Mouse (Mus musculus) stomach, postnatal 0 days (tissue): ENCODE data around the gene D8Ertd738e. TPM values are rescaled to one million over a fixed set of nuclear protein-coding genes. Genes with fewer than 3 reads are reported as not detected.

Experiments used
- ATAC-seq: fragments of 200-750 bp; cut with Nextera tagmentation; 2 replicates; pipeline ENCODE4 v1.8.0; 2017; ENCODE audit not compliant: low FRiP score, low TSS enrichment
- DNase-seq: peaks from one replicate; pipeline ENCODE4 v3.0.0-alpha.2; 2016; ENCODE audit warnings: low spot score
- H3K27ac ChIP-seq: fragments of 300-500 bp; sonication (generic); replicated peaks from 2 replicates; pipeline ENCODE4 v1.5.1; 2014; ENCODE audit warnings: mild to moderate bottlenecking, control low read depth
- H3K27me3 ChIP-seq: fragments of 300-500 bp; sonication (generic); 2 replicates; pipeline ENCODE4 v1.6.1; 2014; ENCODE audit warnings: low read length; ENCODE audit not compliant: control insufficient read depth, insufficient read depth
- H3K36me3 ChIP-seq: fragments of 300-500 bp; sonication (generic); 2 replicates; pipeline ENCODE4 v1.6.1; 2014; ENCODE audit warnings: low read length, mixed read lengths; ENCODE audit not compliant: control insufficient read depth, insufficient read depth
- H3K4me1 ChIP-seq: fragments of 300-500 bp; sonication (generic); replicated peaks from 2 replicates; pipeline ENCODE4 v1.6.1; 2014; ENCODE audit warnings: antibody characterized with exemption; ENCODE audit not compliant: control insufficient read depth, insufficient read depth
- H3K4me2 ChIP-seq: fragments of 300-500 bp; sonication (generic); replicated peaks from 2 replicates; pipeline ENCODE4 v1.6.1; 2014; ENCODE audit warnings: low read depth, mild to moderate bottlenecking, control low read depth, moderate library complexity
- H3K4me3 ChIP-seq: fragments of 300-500 bp; sonication (generic); 2 replicates; pipeline ENCODE4 v1.5.1; 2014; ENCODE audit warnings: low read depth, low read length, control low read depth
- H3K9ac ChIP-seq: fragments of 300-500 bp; sonication (generic); 2 replicates; pipeline ENCODE4 v1.6.1; 2014; ENCODE audit warnings: mild to moderate bottlenecking, low read length, control low read depth, mixed read lengths
- H3K9me3 ChIP-seq: fragments of 300-500 bp; sonication (generic); 2 replicates; pipeline ENCODE4 v1.6.1; 2016; ENCODE audit warnings: low read length; ENCODE audit not compliant: control insufficient read depth
- CTCF ChIP-seq: IDR thresholded peaks from 2 replicates; pipeline ENCODE4 v1.5.1; 2016; ENCODE audit warnings: antibody characterized with exemption, low read depth, mild to moderate bottlenecking, moderate library complexity
- EP300 ChIP-seq: optimal IDR thresholded peaks from 2 replicates; pipeline ENCODE3; 2016; ENCODE audit warnings: antibody characterized with exemption
- WGBS: fragments of 180-500 bp; shearing (Covaris S2); extraction: QIAGEN DNeasy Blood & Tissue Kit; methylation state at CpG from one replicate; pipeline ENCODE4 v1.1.7; 2014; 5-methylcytosine and 5-hydroxymethylcytosine counted together
- polyA plus RNA-seq: library from polyadenylated mRNA; unstranded; fragments of >200 nt; fragmentation: Nextera tagmentation; extraction: Ambion mirVana; gene quantifications from 2 replicates; pipeline ENCODE4 v1.2.1, GENCODE M21; 2015

The D8Ertd738e gene
- polyA plus RNA-seq, 1 experiment from 2014 or later: 309 TPM

DNA sequence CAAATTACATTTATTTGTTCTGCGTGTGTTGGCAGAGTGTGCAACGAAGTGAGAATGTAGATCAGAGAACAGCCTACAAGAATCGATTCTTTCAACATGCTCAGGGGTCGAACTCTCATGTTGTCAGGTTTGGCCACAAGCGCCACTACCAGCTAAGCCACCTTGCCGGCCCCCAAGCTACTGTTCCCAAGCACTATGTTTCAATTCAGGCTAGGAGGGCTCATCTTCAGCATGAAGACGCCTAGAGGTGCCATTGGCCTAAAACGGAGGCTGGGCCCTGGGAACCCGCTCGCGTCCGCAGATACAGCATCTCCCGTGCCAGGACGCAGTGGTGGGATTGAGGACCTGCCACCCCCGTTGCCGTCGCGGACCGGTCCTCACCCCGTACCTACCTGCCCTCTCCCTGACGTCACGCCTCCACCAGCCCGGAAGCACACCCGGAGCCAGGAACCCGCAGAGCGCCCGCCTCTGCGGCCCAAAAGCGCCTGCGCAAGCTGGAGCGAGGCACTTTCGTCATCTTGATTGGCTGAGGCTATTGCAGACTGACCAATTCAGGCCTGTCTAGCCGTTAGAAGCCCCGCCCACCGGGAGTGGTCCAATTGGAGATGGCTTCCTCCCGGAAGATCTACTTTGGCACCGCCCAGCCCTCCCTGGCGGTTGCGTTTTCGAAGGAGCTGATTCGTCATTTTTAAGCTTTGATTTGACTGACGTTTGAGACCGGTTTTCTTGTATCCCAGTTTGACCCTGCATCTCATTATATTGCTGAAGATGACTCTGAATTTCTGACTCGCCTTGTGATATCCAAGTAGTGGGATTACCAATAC, 20.6 kb upstream of the D8Ertd738e start, which contains the start of gene Ccdc130:
Gene Ccdc130, minus strand, starts transcription at position 431 of the 824 bp plus-strand sequence.
- Histone ChIP-seq H3K4me2 (peak within 1 kb of the TSS; percentile 74), H3K4me3 (peak within 1 kb of the TSS; percentile 77), H3K27ac (peak within 1 kb of the TSS; percentile 78), H3K27me3 (no peaks in the 10 kb centered on the region), H3K4me1 (peaks cover 3% of the 10 kb centered on the region), H3K9ac (peak within 1 kb of the TSS; percentile 82), H3K36me3 (peaks cover 5% of the 10 kb centered on the region; the same call in 1 of the 2 replicates), H3K9me3 (no peaks in the 10 kb centered on the region)
- peak; percentile 99 for ATAC-seq
- under 1% methylated on average over 44 of the region's 44 CpGs for WGBS
- DNase-seq: peak; percentile 100
- 0 out of 2 replicates have a peak, but pooled peaks have one; percentile 6 for TF ChIP-seq CTCF
- TF ChIP-seq EP300: no peak

DNA sequence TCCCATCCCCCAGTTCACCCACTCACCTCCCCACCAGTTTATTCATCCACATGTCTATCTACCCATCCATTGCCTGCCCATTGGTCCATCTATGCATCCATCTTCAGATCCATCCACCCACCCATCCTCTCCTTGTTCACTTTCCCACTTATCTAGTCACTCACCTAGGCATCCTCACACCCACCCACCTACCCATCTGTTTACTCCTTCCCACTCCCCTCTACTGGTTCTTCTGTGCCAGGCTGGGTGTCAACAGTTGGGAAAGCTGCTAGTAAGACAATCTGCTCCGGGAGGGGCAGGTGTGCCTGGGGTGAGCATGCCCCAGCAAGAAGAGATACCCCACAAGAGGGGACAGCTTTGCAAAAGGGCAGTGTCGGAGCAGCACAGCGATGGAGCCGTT, 11.6 kb upstream of the D8Ertd738e start:
- DNase-seq (no peak), ATAC-seq (no peak)
- 86% methylated on average over 4 of the region's 4 CpGs for WGBS
- TF ChIP-seq CTCF (no peak), EP300 (no peak)
- H3K4me1 ChIP-seq: peaks cover 3% of the 10 kb centered on the region
- no peaks in the 10 kb centered on the region for H3K9me3 ChIP-seq
- no peak overlapping the region for H3K4me2 ChIP-seq
- peaks cover 32% of the 10 kb centered on the region for H3K36me3 ChIP-seq
- H3K27ac ChIP-seq: no peak overlapping the region
- no peaks in the 10 kb centered on the region for H3K27me3 ChIP-seq
- no peak overlapping the region for H3K4me3 ChIP-seq
- H3K9ac ChIP-seq: no peak overlapping the region

DNA sequence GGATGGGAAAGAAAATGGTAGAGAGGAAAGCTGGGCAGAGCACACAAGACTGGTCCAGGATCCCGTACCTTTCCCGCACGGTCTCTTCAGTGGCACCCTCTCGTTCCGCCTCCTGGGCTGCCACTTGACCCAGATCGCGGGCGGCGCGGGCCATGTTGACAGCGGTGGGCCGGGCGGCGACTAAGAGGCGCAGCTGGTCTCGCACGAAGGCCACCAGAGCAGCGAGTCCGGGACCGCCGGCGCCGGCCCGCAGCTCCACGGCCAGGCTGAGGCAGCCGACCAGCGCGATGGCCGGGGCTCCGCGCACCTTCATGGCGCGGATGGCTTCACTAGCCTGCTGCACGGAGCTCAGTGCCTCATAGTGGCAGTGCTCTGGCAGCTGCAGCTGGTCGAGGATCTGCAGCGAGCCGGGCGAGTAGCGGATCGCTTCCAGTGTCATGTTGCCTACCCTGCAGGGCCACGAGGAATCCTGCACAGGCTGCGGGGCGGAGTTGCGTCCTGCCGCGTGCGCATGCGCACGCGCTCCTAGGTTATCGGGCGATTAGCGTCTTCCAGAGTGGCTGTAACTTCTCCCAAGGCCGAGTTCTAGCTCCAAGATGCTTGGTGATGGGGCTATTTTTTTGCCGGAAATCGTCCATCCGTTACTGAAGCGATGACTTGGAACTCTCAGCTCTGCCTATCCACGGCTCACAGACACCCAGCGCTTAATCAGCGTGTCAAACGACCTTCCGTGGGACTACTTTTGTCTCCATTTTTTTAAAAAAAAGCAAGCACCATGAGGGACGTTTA, 7.5 kb upstream of the D8Ertd738e start, which contains the start of gene Mri1:
Gene Mri1, minus strand, starts transcription at position 505 of the 789 bp plus-strand sequence.
- DNase-seq: peak; percentile 89
- TF ChIP-seq EP300 (no peak), CTCF (peak; percentile 40)
- Histone ChIP-seq H3K9me3 (no peaks in the 10 kb centered on the region), H3K4me1 (peaks cover 3% of the 10 kb centered on the region), H3K27me3 (no peaks in the 10 kb centered on the region), H3K9ac (peak within 1 kb of the TSS; percentile 79), H3K4me2 (peak within 1 kb of the TSS; percentile 98), H3K36me3 (peaks cover 28% of the 10 kb centered on the region), H3K27ac (peak within 1 kb of the TSS; percentile 94), H3K4me3 (peak within 1 kb of the TSS; percentile 75)
- peak; percentile 75 for ATAC-seq
- under 1% methylated on average over 58 of the region's 64 CpGs for WGBS

DNA sequence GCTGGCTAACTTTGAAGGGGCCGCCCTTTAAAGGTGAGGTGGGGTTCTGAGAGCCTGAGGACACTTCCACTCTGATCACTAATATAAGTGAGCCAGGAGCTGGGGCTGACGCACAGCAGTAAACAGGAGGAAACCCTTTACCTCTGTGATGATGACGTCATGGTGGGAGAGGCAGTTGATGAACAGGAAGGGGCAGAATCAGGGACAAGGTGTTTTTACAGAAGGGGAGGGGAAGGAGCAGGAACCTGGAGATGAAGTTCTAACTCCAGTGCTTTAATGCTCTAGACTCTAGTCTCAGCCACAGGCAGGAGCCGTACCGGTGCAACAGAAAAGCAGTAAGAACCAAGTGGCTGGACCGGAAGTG, 6.9 kb upstream of the D8Ertd738e start:
- 11% methylated on average over 6 of the region's 6 CpGs for WGBS
- H3K36me3 ChIP-seq: peaks cover 29% of the 10 kb centered on the region
- TF ChIP-seq CTCF (no peak), EP300 (no peak)
- H3K9me3 ChIP-seq: no peaks in the 10 kb centered on the region
- no peaks in the 10 kb centered on the region for H3K27me3 ChIP-seq
- H3K9ac ChIP-seq: peak overlapping the region; percentile 79
- ATAC-seq: peak; percentile 79
- peak overlapping the region; percentile 75 for H3K4me3 ChIP-seq
- DNase-seq: peak; percentile 64
- H3K27ac ChIP-seq: peak overlapping the region; percentile 94
- peak overlapping the region; percentile 98 for H3K4me2 ChIP-seq
- H3K4me1 ChIP-seq: peaks cover 3% of the 10 kb centered on the region

DNA sequence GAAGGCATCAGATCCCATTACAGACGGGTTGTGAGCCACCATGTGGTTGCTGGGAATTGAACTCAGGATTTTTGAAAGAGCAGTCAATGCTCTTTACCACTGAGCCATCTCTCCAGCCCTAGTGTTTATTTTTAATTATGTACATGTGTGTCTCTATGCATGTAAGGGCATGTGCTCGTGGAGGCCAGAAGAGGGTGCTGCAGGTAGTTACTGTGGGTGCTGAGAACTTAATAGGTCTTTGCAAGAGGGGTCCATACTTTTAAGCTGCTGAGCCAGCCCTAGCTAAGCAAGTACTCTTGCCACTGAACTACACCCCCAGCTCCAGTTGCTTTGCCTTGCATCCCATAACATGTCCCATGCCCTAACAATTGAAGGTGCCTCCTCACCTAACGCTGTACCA, 6.3 kb upstream of the D8Ertd738e start:
- Histone ChIP-seq H3K36me3 (peaks cover 27% of the 10 kb centered on the region), H3K27ac (peak overlapping the region; percentile 94), H3K27me3 (no peaks in the 10 kb centered on the region), H3K9ac (peak overlapping the region; percentile 79; the same call in 1 of the 2 replicates), H3K4me2 (peak overlapping the region; percentile 98), H3K9me3 (no peaks in the 10 kb centered on the region), H3K4me1 (peaks cover 3% of the 10 kb centered on the region), H3K4me3 (peak overlapping the region; percentile 75)
- DNase-seq (no peak), ATAC-seq (no peak)
- TF ChIP-seq CTCF (peak; percentile 45), EP300 (no peak)
- WGBS: 94% methylated on average over 3 of the region's 3 CpGs
